Mouse (Mus musculus) forebrain, embryonic 12.5 days (tissue): ENCODE measurements around the gene Asb15. TPM values are rescaled to one million over a fixed set of nuclear protein-coding genes. Genes with fewer than 3 reads are reported as not detected.

ENCODE experiments used
- ATAC-seq: fragments of 200-750 bp; cut with Nextera tagmentation; 2 replicates; pipeline ENCODE4 v1.8.0; 2017; ENCODE audit warnings: moderate TSS enrichment; ENCODE audit not compliant: low FRiP score
- H3K27ac ChIP-seq: fragments of 300-500 bp; sonication (generic); 2 replicates; pipeline ENCODE4 v1.5.1; 2016; ENCODE audit warnings: mild to moderate bottlenecking
- H3K27me3 ChIP-seq: fragments of 300-500 bp; sonication (generic); 2 replicates; pipeline ENCODE4 v1.6.1; 2016; ENCODE audit warnings: mild to moderate bottlenecking
- H3K36me3 ChIP-seq: fragments of 300-500 bp; sonication (generic); replicated peaks from 2 replicates; pipeline ENCODE4 v1.6.1; 2016; ENCODE audit warnings: mild to moderate bottlenecking
- H3K4me1 ChIP-seq: fragments of 300-500 bp; sonication (generic); 2 replicates; pipeline ENCODE4 v1.6.1; 2016
- H3K4me2 ChIP-seq: fragments of 300-500 bp; sonication (generic); 2 replicates; pipeline ENCODE4 v1.6.1; 2016; ENCODE audit warnings: mild to moderate bottlenecking, moderate library complexity
- H3K4me3 ChIP-seq: fragments of 300-500 bp; sonication (generic); replicated peaks from 2 replicates; pipeline ENCODE4 v1.5.1; 2016; ENCODE audit warnings: mild to moderate bottlenecking
- H3K9ac ChIP-seq: fragments of 300-500 bp; sonication (generic); 2 replicates; pipeline ENCODE4 v1.6.1; 2016; ENCODE audit warnings: mild to moderate bottlenecking
- H3K9me3 ChIP-seq: fragments of 300-500 bp; sonication (generic); 2 replicates; pipeline ENCODE4 v1.6.1; 2016
- WGBS: fragments of 180-500 bp; shearing (Covaris S2); methylation state at CpG from one replicate; pipeline ENCODE4 v1.1.7; 2016; 5-methylcytosine and 5-hydroxymethylcytosine counted together
- polyA plus RNA-seq: library from polyadenylated mRNA; unstranded; fragments of >200 nt; fragmentation: Nextera tagmentation; extraction: Ambion mirVana; gene quantifications from 2 replicates; pipeline ENCODE4 v1.2.1, GENCODE M21; 2016

Gene Asb15
- polyA plus RNA-seq, 1 experiment from 2014 or later: not detected

DNA sequence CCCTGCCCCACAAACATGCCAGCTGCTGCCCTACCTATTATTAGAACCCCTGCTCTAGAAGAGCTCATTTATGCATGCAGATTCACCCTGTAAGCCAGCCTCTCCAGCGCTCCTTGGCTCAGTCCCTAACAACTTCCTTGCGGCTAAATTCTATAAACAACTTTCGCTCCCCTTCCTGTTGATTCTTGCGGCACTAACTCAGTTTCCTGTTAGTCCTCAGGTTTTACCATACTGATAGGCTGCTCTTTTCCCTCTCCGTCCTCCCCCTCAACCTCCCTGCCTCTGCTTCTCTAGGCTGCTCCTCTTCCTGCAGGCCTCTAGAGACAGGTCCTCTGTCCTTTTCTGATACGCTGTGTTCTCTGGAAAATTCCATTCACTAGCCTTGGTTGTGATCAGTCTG lies 43.2 kb downstream of the Asb15 start:
- no peak overlapping the region for H3K27ac ChIP-seq
- 82% methylated on average over 6 of the region's 6 CpGs for WGBS
- H3K4me3 ChIP-seq: no peak overlapping the region
- no peak overlapping the region for H3K9ac ChIP-seq
- H3K4me2 ChIP-seq: no peak overlapping the region
- no peaks in the 10 kb centered on the region for H3K36me3 ChIP-seq
- H3K27me3 ChIP-seq: no peaks in the 10 kb centered on the region
- no peaks in the 10 kb centered on the region for H3K9me3 ChIP-seq
- no peak for ATAC-seq
- H3K4me1 ChIP-seq: 0 out of 2 replicates have a peak, but pooled peaks cover under 1% of the 10 kb centered on the region

DNA sequence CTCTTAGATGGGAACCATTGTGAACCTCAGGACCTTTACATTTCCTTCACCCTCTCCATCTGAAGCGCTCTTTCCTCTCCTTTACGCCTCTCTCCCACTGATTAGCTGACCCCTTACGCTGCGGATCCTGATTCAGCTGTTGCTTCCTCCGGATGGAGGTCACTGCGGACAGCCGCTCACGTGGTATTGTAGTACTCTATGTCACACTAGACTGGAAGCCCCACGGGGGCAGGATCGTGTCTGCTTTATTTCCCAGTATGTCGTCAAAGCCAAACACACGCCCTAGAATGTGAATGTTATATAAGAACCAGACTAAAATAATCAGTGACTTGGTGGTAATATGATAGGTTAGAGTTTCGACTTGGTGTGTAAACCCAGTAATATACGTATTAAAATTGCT lies 44.5 kb downstream of the Asb15 start:
- H3K4me3 ChIP-seq: no peak overlapping the region
- no peak overlapping the region for H3K4me2 ChIP-seq
- no peaks in the 10 kb centered on the region for H3K9me3 ChIP-seq
- H3K36me3 ChIP-seq: no peaks in the 10 kb centered on the region
- no peaks in the 10 kb centered on the region for H3K27me3 ChIP-seq
- 92% methylated on average over 14 of the region's 14 CpGs for WGBS
- H3K9ac ChIP-seq: no peak overlapping the region
- no peak for ATAC-seq
- no peak overlapping the region for H3K27ac ChIP-seq
- H3K4me1 ChIP-seq: no peaks in the 10 kb centered on the region

- Histone ChIP-seq H3K27ac (no peak overlapping the region), H3K27me3 (no peaks in the 10 kb centered on the region), H3K9ac (no peak overlapping the region), H3K4me3 (no peak overlapping the region), H3K9me3 (no peaks in the 10 kb centered on the region), H3K36me3 (no peaks in the 10 kb centered on the region), H3K4me2 (no peak overlapping the region), H3K4me1 (no peaks in the 10 kb centered on the region)
- no peak for ATAC-seq
These were observed 45.4 kb downstream of the Asb15 start for GRCm38 (mm10) chr6:24573319-24573718.

GRCm38 (mm10) chr6:24583456-24583855 lies 55.5 kb downstream of the Asb15 start:
- no peaks in the 10 kb centered on the region for H3K4me1 ChIP-seq
- no peaks in the 10 kb centered on the region for H3K9me3 ChIP-seq
- 76% methylated on average over 3 of the region's 3 CpGs for WGBS
- no peak overlapping the region for H3K4me2 ChIP-seq
- H3K27me3 ChIP-seq: no peaks in the 10 kb centered on the region
- no peak overlapping the region for H3K27ac ChIP-seq
- no peak overlapping the region for H3K9ac ChIP-seq
- H3K36me3 ChIP-seq: no peaks in the 10 kb centered on the region
- no peak for ATAC-seq
- no peak overlapping the region for H3K4me3 ChIP-seq

DNA sequence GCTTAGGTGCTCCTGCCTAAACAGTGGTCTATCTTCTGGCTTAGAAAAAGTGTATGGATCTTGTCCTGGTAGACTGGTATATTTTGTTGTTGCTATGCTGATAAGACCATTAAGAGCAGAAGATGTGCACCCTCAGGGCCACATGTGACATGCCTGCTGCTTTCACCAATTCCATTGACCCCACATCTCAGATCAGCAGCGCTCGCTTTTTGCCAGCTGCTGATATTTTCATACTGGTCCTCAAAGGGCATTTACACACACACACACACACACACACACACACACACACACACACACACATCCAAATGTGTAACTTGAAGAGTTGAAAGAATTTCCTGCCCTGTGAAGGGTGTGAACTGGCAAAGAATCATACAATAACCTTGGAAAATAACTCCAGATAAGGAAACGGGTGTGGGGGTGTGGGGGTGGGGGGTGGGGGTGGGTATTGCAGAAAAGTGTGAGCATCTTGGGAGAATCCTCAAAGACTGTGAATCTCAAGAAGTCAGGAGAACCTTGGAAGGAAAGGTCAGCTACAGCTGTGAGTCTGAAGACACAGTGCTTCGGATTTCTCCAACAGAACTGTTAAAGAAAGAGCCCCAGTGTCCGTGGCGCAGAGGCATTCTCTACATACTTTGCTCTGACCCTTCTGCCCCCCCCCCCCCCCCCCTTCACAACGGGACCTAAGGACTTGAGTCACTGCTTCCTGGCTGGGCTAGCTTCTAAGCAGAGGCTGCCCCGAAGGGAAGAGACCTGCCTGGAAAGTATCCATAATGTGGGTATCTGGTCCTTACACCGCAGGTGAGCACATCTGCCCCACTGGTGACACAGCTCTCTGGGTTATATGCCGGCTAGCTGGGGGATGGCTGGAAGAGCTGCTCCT lies 57.7 kb downstream of the Asb15 start:
- Histone ChIP-seq H3K4me3 (no peak overlapping the region), H3K27me3 (no peaks in the 10 kb centered on the region), H3K27ac (no peak overlapping the region), H3K9me3 (no peaks in the 10 kb centered on the region), H3K4me1 (no peaks in the 10 kb centered on the region), H3K9ac (no peak overlapping the region), H3K4me2 (no peak overlapping the region), H3K36me3 (no peaks in the 10 kb centered on the region)
- 63% methylated on average over 10 of the region's 10 CpGs for WGBS
- no peak for ATAC-seq

- no peak overlapping the region for H3K9ac ChIP-seq
- no peak for ATAC-seq
- WGBS: 57% methylated on average over 3 of the region's 3 CpGs
- H3K36me3 ChIP-seq: no peaks in the 10 kb centered on the region
- H3K4me2 ChIP-seq: no peak overlapping the region
- H3K4me1 ChIP-seq: no peaks in the 10 kb centered on the region
- H3K4me3 ChIP-seq: no peak overlapping the region
- no peak overlapping the region for H3K27ac ChIP-seq
- H3K27me3 ChIP-seq: no peaks in the 10 kb centered on the region
- no peaks in the 10 kb centered on the region for H3K9me3 ChIP-seq
These were observed 58.9 kb downstream of the Asb15 start for GRCm38 (mm10) chr6:24586885-24587284.

DNA sequence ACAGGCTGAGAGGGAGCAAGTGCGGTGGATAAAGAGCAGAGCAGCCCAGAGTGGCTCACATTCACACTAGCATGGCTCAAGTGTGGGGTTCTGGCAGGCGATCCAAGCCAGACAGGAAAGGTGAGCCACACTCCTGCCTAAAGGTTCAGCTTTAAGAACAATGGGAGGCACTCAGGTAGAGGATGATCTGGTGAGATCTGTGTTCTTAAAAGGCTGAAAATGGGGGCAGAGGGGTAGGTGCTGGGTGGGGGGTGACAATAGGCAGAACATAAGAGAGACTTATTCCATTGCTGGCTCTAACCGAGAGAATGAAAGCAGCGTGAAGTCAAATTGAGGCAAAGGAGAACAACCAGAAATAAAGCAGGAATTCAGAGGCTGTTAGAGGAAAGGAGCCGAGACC lies 62.3 kb downstream of the Asb15 start:
- no peaks in the 10 kb centered on the region for H3K4me1 ChIP-seq
- no peak overlapping the region for H3K4me2 ChIP-seq
- H3K27ac ChIP-seq: no peak overlapping the region
- H3K27me3 ChIP-seq: no peaks in the 10 kb centered on the region
- H3K9me3 ChIP-seq: no peaks in the 10 kb centered on the region
- H3K36me3 ChIP-seq: no peaks in the 10 kb centered on the region
- no peak overlapping the region for H3K9ac ChIP-seq
- ATAC-seq: no peak
- 85% methylated on average over 5 of the region's 5 CpGs for WGBS
- no peak overlapping the region for H3K4me3 ChIP-seq

DNA sequence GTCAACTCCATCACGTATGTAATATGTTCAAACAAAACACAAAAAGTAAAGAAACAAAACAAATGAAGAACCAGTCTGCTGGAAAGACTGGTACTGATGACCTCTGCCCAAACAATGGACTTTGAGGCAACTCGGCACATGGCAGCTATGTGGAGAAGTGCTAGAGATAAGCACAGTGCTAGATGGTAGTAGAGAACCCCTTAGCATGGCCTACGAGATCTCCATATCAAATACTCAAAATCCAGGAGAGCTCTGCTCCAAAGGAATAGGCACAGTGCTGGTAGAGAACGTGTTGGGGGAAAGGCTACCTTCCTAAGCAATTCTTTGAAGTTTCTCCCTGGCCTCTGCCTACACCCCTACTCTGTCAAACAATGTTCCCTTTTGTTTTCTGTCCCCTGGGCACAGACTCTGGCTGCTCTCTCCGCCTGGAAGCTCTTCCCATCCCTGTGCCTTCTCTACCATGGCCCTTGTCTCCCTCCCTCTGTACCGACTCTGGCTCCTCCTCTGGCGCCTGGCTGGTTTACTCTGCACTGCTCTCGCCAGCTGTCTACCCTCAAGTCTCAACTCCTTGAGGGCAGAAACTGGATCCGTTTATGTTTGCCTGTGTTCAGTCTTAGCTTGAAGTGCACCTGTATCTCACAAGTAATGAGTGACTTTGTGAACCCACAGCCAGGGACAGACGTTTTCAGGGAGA lies 63.7 kb downstream of the Asb15 start:
- ATAC-seq: no peak
- H3K27ac ChIP-seq: no peak overlapping the region
- no peak overlapping the region for H3K4me3 ChIP-seq
- H3K9me3 ChIP-seq: no peaks in the 10 kb centered on the region
- WGBS: 45% methylated on average over 10 of the region's 10 CpGs
- H3K36me3 ChIP-seq: no peaks in the 10 kb centered on the region
- no peak overlapping the region for H3K4me2 ChIP-seq
- no peak overlapping the region for H3K9ac ChIP-seq
- no peaks in the 10 kb centered on the region for H3K27me3 ChIP-seq
- H3K4me1 ChIP-seq: no peaks in the 10 kb centered on the region

DNA sequence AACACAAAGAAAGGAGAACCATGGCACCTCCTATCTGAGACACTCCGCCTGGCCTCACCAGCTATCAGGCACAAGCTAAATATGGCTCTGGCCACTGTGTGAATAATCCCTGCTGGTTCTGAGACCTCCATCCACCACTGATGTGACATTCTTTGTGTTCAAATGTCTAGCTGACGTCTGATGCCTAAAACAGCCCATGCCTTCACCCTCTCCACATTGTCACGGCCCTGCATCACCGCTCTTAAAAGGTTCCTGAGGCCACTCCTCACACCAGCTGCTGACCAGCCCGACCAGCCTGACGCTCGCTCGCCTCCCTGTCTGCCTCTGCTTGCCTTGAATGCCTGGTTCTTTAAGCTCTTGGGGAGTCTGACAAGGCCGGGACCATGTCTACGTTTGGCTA lies 69.6 kb downstream of the Asb15 start, which contains the start of gene Lmod2:
Gene Lmod2 (plus strand): TSS at position 263 of the 400 bp plus-strand sequence.
- no peak for ATAC-seq
- no peaks in the 10 kb centered on the region for H3K27me3 ChIP-seq
- no peak within 1 kb of the TSS for H3K27ac ChIP-seq
- H3K4me3 ChIP-seq: no peak within 1 kb of the TSS
- WGBS: 60% methylated on average over 10 of the region's 10 CpGs
- no peaks in the 10 kb centered on the region for H3K36me3 ChIP-seq
- H3K4me2 ChIP-seq: no peak within 1 kb of the TSS
- no peaks in the 10 kb centered on the region for H3K4me1 ChIP-seq
- no peak within 1 kb of the TSS for H3K9ac ChIP-seq
- no peaks in the 10 kb centered on the region for H3K9me3 ChIP-seq

DNA sequence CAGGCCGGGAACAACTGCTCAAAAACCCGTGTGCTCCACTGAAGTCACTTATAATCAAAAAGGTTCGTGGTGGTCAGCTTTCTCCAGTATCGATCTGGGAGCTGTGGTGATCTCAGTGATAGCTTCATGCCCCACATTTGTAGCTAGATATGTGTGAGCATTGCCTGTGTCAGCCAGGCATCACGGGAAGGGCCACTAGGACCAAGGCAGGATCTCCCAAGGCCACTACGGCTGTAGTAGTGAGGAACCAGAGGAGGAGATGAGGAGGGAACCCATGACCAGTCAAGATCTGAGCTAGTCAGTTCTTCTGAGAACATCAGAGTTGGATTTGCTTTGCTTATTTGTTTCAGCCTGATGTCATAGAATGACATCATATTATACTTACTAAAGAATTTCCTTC lies 71.2 kb downstream of the Asb15 start:
- no peak overlapping the region for H3K27ac ChIP-seq
- H3K27me3 ChIP-seq: no peaks in the 10 kb centered on the region
- ATAC-seq: no peak
- H3K4me2 ChIP-seq: no peak overlapping the region
- 92% methylated on average over 6 of the region's 6 CpGs for whole genome bisulfite sequencing
- H3K9ac ChIP-seq: no peak overlapping the region
- H3K9me3 ChIP-seq: no peaks in the 10 kb centered on the region
- no peaks in the 10 kb centered on the region for H3K36me3 ChIP-seq
- H3K4me3 ChIP-seq: no peak overlapping the region
- H3K4me1 ChIP-seq: no peaks in the 10 kb centered on the region

DNA sequence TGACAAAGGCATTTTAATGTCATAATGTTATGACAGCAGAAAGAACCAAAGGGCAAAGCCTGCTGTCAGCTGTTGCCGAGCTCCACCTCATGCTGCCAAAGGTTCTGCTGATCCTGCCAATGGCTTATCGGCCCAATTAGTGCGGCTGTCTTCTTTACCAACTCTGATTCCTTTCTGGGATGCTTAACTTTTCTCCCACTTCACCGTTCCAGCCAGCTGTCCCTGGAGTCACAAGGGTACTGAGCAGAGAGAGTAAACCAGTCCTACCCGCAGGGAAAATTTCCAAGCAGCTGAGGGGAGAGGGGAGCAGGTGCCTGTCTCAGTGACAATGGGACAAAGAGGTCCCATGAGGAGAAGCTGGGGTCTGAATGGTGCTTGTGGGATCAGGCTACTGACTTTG lies 71.7 kb downstream of the Asb15 start:
- no peak for ATAC-seq
- Histone ChIP-seq H3K4me3 (no peak overlapping the region), H3K9me3 (no peaks in the 10 kb centered on the region), H3K9ac (no peak overlapping the region), H3K27me3 (no peaks in the 10 kb centered on the region), H3K27ac (no peak overlapping the region), H3K36me3 (no peaks in the 10 kb centered on the region), H3K4me2 (no peak overlapping the region), H3K4me1 (no peaks in the 10 kb centered on the region)
- 80% methylated on average over 5 of the region's 5 CpGs for WGBS

DNA sequence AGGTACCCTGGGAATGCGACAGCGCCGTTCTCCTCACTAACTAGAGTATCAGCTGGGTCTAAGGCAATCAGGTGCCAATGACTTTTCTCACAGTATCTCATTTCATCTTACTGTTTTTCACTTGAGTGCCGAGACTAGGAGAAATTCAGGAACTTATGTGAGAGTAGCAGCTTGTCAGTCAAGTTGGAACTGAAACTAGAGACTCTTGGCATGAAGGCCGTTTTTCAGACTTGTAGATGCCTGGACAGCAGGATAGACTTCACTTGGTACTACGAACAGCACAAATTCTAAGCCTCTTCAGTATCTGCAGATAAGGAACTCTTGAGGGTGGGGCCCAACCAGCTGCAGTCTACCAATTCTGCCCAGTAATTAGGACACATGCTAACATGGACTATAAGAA lies 72.2 kb downstream of the Asb15 start:
- no peaks in the 10 kb centered on the region for H3K9me3 ChIP-seq
- 90% methylated on average over 6 of the region's 6 CpGs for WGBS
- H3K4me2 ChIP-seq: no peak overlapping the region
- H3K4me1 ChIP-seq: no peaks in the 10 kb centered on the region
- no peak overlapping the region for H3K27ac ChIP-seq
- ATAC-seq: no peak
- no peak overlapping the region for H3K9ac ChIP-seq
- no peaks in the 10 kb centered on the region for H3K36me3 ChIP-seq
- H3K27me3 ChIP-seq: no peaks in the 10 kb centered on the region
- no peak overlapping the region for H3K4me3 ChIP-seq

DNA sequence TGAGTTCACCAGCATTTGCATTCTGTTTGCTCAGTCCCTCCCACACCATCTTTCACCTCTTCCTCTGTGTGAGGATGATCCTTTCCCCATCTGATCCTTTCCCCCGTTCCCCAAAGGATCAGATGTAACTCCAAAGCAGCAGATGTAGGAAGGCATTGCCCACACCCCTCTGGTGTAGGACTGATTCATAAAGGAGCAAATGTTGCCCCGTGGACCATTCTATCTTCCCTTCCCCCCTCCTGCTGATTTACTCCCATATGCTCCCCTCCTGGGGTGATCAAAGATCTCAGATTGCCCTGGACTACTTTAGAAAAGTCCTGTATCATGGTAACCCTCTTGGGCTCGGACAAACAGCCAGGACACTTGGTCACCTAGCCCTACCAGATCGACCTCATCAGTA lies 72.8 kb downstream of the Asb15 start:
- 75% methylated on average over 4 of the region's 4 CpGs for whole genome bisulfite sequencing

More for the DNA sequence above, 72.8 kb downstream of the Asb15 start:
- no peak overlapping the region for H3K9ac ChIP-seq
- no peak for ATAC-seq
- H3K4me1 ChIP-seq: no peaks in the 10 kb centered on the region
- no peaks in the 10 kb centered on the region for H3K36me3 ChIP-seq
- no peak overlapping the region for H3K4me2 ChIP-seq
- no peak overlapping the region for H3K27ac ChIP-seq
- H3K4me3 ChIP-seq: no peak overlapping the region
- no peaks in the 10 kb centered on the region for H3K9me3 ChIP-seq
- H3K27me3 ChIP-seq: no peaks in the 10 kb centered on the region
